Mouse (Mus musculus) MEL (cell line): ENCODE results near the gene Endou. TPM values are rescaled to one million over a fixed set of nuclear protein-coding genes. Genes with fewer than 3 reads are reported as not detected.
"Not testable (repeated sequence)": the region's sequence is repeated elsewhere in the genome, so short reads cannot be mapped to it uniquely, and the experiment has no call there.

Experiments used
- DNase-seq: peaks from one replicate; pipeline ENCODE4 v3.0.0; 2011; ENCODE audit warnings: low read depth, low spot score
- H3K27ac ChIP-seq: 2 replicates; pipeline ENCODE4 v1.5.1; 2012; ENCODE audit warnings: low read depth, mild to moderate bottlenecking, control low read depth, low read length, moderate library complexity; ENCODE audit not compliant: control insufficient read depth
- H3K27me3 ChIP-seq, 2 experiments: fragments of 150-350 bp in 1 of 2; sonication (generic) in 1 of 2; 2 replicates each; pipeline ENCODE4 v1.6.1; 2012; ENCODE audit warnings: low read length in 2 of 2, mild to moderate bottlenecking in 2 of 2, improper control_type of control experiment in 1 of 2, moderate library complexity in 1 of 2; ENCODE audit not compliant: insufficient read depth in 2 of 2, control insufficient read depth in 1 of 2
- H3K36me3 ChIP-seq, 2 experiments: 2 replicates each; pipeline ENCODE4 v1.6.1; 2012 to 2014; ENCODE audit warnings: low read length in 2 of 2, improper control_type of control experiment in 1 of 2, inconsistent platforms in 1 of 2, mild to moderate bottlenecking in 1 of 2; ENCODE audit not compliant: insufficient read depth in 2 of 2, control insufficient read depth in 1 of 2
- H3K4me1 ChIP-seq, 2 experiments: fragments of 150-350 bp in 1 of 2; sonication (generic) in 1 of 2; 2 replicates each; pipeline ENCODE4 v1.6.1; 2012; ENCODE audit warnings: low read length in 2 of 2, improper control_type of control experiment in 1 of 2, mild to moderate bottlenecking in 1 of 2; ENCODE audit not compliant: insufficient read depth in 2 of 2, control insufficient read depth in 1 of 2
- H3K4me3 ChIP-seq, 2 experiments: fragments of 150-350 bp in 1 of 2; sonication (generic) in 1 of 2; 2 replicates each; pipeline ENCODE4 v1.5.1; 2012; ENCODE audit warnings: low read depth in 2 of 2, low read length in 2 of 2, mild to moderate bottlenecking in 2 of 2, moderate library complexity in 2 of 2, control low read depth in 1 of 2, improper control_type of control experiment in 1 of 2; ENCODE audit not compliant: control insufficient read depth in 1 of 2, insufficient read depth in 1 of 2
- H3K79me2 ChIP-seq: 2 replicates; pipeline ENCODE4 v1.6.1; 2012; ENCODE audit warnings: mild to moderate bottlenecking, low read length, moderate library complexity; ENCODE audit not compliant: control insufficient read depth, poor library complexity, insufficient read depth
- H3K9ac ChIP-seq: 2 replicates; pipeline ENCODE4 v1.6.1; 2012; ENCODE audit warnings: low read depth, mild to moderate bottlenecking, control low read depth, low read length, moderate library complexity; ENCODE audit not compliant: control insufficient read depth, poor library complexity, severe bottlenecking
- H3K9me3 ChIP-seq: fragments of 150-350 bp; sonication (generic); replicated peaks from 2 replicates; pipeline ENCODE4 v1.6.1; 2012; ENCODE audit warnings: mild to moderate bottlenecking, low read length, improper control_type of control experiment, moderate library complexity; ENCODE audit not compliant: insufficient read depth
- CHD1 ChIP-seq: IDR thresholded peaks from 2 replicates; pipeline ENCODE4 v1.6.1; 2012; ENCODE audit warnings: low read depth, mild to moderate bottlenecking, inconsistent platforms, low read length, improper control_type of control experiment
- CHD2 ChIP-seq: IDR thresholded peaks from 2 replicates; pipeline ENCODE4 v1.6.1; 2011; ENCODE audit warnings: low read length, improper control_type of control experiment
- E2F4 ChIP-seq: IDR thresholded peaks from 2 replicates; pipeline ENCODE4 v1.6.1; 2011; ENCODE audit warnings: low read depth, low read length, improper control_type of control experiment, borderline replicate concordance
- ELF1 ChIP-seq: IDR thresholded peaks from 2 replicates; pipeline ENCODE4 v1.6.1; 2014; ENCODE audit warnings: low read depth, mild to moderate bottlenecking, inconsistent platforms, low read length, improper control_type of control experiment, moderate library complexity
- GATA1 ChIP-seq: IDR thresholded peaks from 2 replicates; pipeline ENCODE4 v1.6.1; 2011; ENCODE audit warnings: low read depth, low read length, improper control_type of control experiment
- HCFC1 ChIP-seq: IDR thresholded peaks from 2 replicates; pipeline ENCODE4 v1.6.1; 2012; ENCODE audit warnings: low read depth, mild to moderate bottlenecking, inconsistent platforms, low read length, improper control_type of control experiment, moderate library complexity
- JUND ChIP-seq: IDR thresholded peaks from 2 replicates; pipeline ENCODE4 v1.6.1; 2011; ENCODE audit warnings: low read depth, mild to moderate bottlenecking, improper control_type of control experiment, low read length
- MAFK ChIP-seq: IDR thresholded peaks from 2 replicates; pipeline ENCODE4 v1.6.1; 2011; ENCODE audit warnings: low read depth, mild to moderate bottlenecking, low read length, improper control_type of control experiment, borderline replicate concordance
- MAX ChIP-seq: IDR thresholded peaks from 2 replicates; pipeline ENCODE4 v1.6.1; 2011; ENCODE audit warnings: low read length, improper control_type of control experiment
- MAZ ChIP-seq: IDR thresholded peaks from 2 replicates; pipeline ENCODE4 v1.6.1; 2012; ENCODE audit warnings: low read depth, mild to moderate bottlenecking, inconsistent platforms, low read length, improper control_type of control experiment
- MEF2A ChIP-seq: IDR thresholded peaks from 2 replicates; pipeline ENCODE4 v1.6.1; 2014; ENCODE audit warnings: low read depth, mild to moderate bottlenecking, inconsistent platforms, low read length, improper control_type of control experiment; ENCODE audit not compliant: poor library complexity, insufficient replicate concordance, severe bottlenecking; ENCODE audit errors: extremely low read depth
- MXI1 ChIP-seq: IDR thresholded peaks from 2 replicates; pipeline ENCODE4 v1.6.1; 2011; ENCODE audit warnings: mild to moderate bottlenecking, low read depth, low read length, improper control_type of control experiment
- MYB ChIP-seq: IDR thresholded peaks from 2 replicates; pipeline ENCODE4 v1.6.1; 2011; ENCODE audit warnings: mild to moderate bottlenecking, low read depth, low read length, improper control_type of control experiment
- MYC ChIP-seq: IDR thresholded peaks from 2 replicates; pipeline ENCODE4 v1.6.1; 2011; ENCODE audit warnings: low read depth, mild to moderate bottlenecking, low read length, improper control_type of control experiment, moderate library complexity
- NELFE ChIP-seq: IDR thresholded peaks from 2 replicates; pipeline ENCODE4 v1.6.1; 2011; ENCODE audit warnings: low read depth, low read length, improper control_type of control experiment
- POLR2A ChIP-seq, 2 experiments: IDR thresholded peaks; 2 replicates each; pipeline ENCODE4 v1.6.1; 2011 to 2012; ENCODE audit warnings: low read length in 2 of 2, mild to moderate bottlenecking in 2 of 2, control low read depth in 1 of 2, improper control_type of control experiment in 1 of 2, low read depth in 1 of 2, moderate library complexity in 1 of 2; ENCODE audit not compliant: control insufficient read depth in 1 of 2, insufficient read depth in 1 of 2, poor library complexity in 1 of 2
- POLR2AphosphoS2 ChIP-seq: IDR thresholded peaks from 2 replicates; pipeline ENCODE4 v1.6.1; 2011; ENCODE audit warnings: low read length, improper control_type of control experiment
- POLR2AphosphoS5 ChIP-seq: IDR thresholded peaks from 2 replicates; pipeline ENCODE4 v1.6.1; 2012; ENCODE audit warnings: low read depth, borderline replicate concordance, mild to moderate bottlenecking, inconsistent platforms, low read length, moderate library complexity, mixed read lengths
- RCOR1 ChIP-seq: IDR thresholded peaks from 2 replicates; pipeline ENCODE4 v1.6.1; 2012; ENCODE audit warnings: low read depth, mild to moderate bottlenecking, inconsistent platforms, low read length, improper control_type of control experiment
- SMC3 ChIP-seq: IDR thresholded peaks from 2 replicates; pipeline ENCODE4 v1.6.1; 2011; ENCODE audit warnings: low read depth, low read length, improper control_type of control experiment
- TBP ChIP-seq: IDR thresholded peaks from 2 replicates; pipeline ENCODE4 v1.8.0; 2011; ENCODE audit warnings: low read depth, low read length, improper control_type of control experiment
- TCF12 ChIP-seq: IDR thresholded peaks from 2 replicates; pipeline ENCODE4 v1.6.1; 2014; ENCODE audit warnings: low read depth, mild to moderate bottlenecking, inconsistent platforms, low read length, improper control_type of control experiment, moderate library complexity
- USF2 ChIP-seq, 2 experiments: IDR thresholded peaks; 2 replicates each; pipeline ENCODE4 v1.6.1; 2011 to 2012; ENCODE audit warnings: improper control_type of control experiment in 2 of 2, low read length in 2 of 2, borderline replicate concordance in 1 of 2, inconsistent platforms in 1 of 2, low read depth in 1 of 2, mild to moderate bottlenecking in 1 of 2; ENCODE audit not compliant: insufficient read depth in 1 of 2
- ZC3H11A ChIP-seq: IDR thresholded peaks from 2 replicates; pipeline ENCODE4 v1.6.1; 2012; ENCODE audit warnings: low read depth, mild to moderate bottlenecking, inconsistent platforms, low read length, improper control_type of control experiment
- ZKSCAN1 ChIP-seq: IDR thresholded peaks from 2 replicates; pipeline ENCODE4 v1.6.1; 2012; ENCODE audit warnings: low read depth, mild to moderate bottlenecking, inconsistent platforms, low read length, improper control_type of control experiment, moderate library complexity
- ZMIZ1 ChIP-seq: IDR thresholded peaks from 2 replicates; pipeline ENCODE4 v1.6.1; 2012; ENCODE audit warnings: low read depth, mild to moderate bottlenecking, inconsistent platforms, low read length, improper control_type of control experiment, moderate library complexity
- ZNF384 ChIP-seq: IDR thresholded peaks from 2 replicates; pipeline ENCODE4 v1.6.1; 2012; ENCODE audit warnings: low read depth, mild to moderate bottlenecking, inconsistent platforms, low read length, improper control_type of control experiment
- polyA plus RNA-seq, 2 experiments: library from polyadenylated mRNA; stranded (reverse) in 1 of 2; unstranded in 1 of 2; fragments of >175 nt in 1 of 2; fragments of >200 nt in 1 of 2; gene quantifications; 2 replicates each; pipeline versions ENCODE4 v1.2.1 to v1.2.4; 2012; ENCODE audit warnings: low replicate concordance in 2 of 2, low read depth in 1 of 2; ENCODE audit not compliant: insufficient read length in 2 of 2, insufficient read depth in 1 of 2, missing spikeins in 1 of 2
- total RNA-seq: library from RNA; depleted of rRNA; stranded (reverse); fragments of 300-350 nt; gene quantifications from 2 replicates; pipeline ENCODE4 v1.2.3, GENCODE M21; 2012

Endou gene
- total and polyA plus RNA-seq, 3 experiments = 0.08 to 0.10 TPM; not detected in 1

DNA sequence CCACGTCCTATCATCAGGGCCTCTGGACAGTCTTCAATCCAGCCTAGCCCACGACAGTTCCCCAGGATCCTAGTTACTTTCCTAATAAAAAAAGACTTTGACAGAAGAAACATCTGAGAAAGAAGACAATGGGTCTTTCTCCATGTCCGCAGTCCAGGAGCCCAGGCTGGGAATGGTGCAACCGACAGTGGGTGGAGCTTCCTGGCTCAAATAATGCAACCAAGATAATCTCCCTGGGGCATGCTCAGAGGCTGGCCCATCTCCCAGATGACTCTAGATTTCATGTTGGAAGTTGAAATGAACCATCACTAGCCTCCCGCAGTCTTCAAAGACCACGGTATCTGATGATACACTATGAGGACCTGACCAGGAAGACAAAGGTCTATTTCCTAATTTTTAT lies 60.6 kb downstream of the Endou start (continued):
- no peak for TF ChIP-seq ZKSCAN1
- TF ChIP-seq RCOR1 = no peak; the same call in 1 of the 2 replicates
- TF ChIP-seq JUND = no peak
- TF ChIP-seq POLR2A (IDR thresholded peaks at IDR 0.05; ENCODE audit: control insufficient read depth in 1 of 2, insufficient read depth in 1 of 2, low read depth in 1 of 2, low read length in 2 of 2, poor library complexity in 1 of 2) = no peak
- TF ChIP-seq USF2 (IDR thresholded peaks at IDR 0.05; ENCODE audit: borderline replicate concordance in 1 of 2, insufficient read depth in 1 of 2, low read depth in 1 of 2, low read length in 2 of 2) = no peak
- TF ChIP-seq MXI1 = peak; percentile 18; the same call in 1 of the 2 replicates
- peak; percentile 38; the same call in 1 of the 2 replicates for TF ChIP-seq MEF2A
- TF ChIP-seq SMC3 = no peak
- TF ChIP-seq ZNF384 = no peak
- no peak for TF ChIP-seq MAZ
- no peak for TF ChIP-seq POLR2AphosphoS5
- no peak for TF ChIP-seq CHD1
- TF ChIP-seq MAFK = no peak
- TF ChIP-seq NELFE = no peak
- TF ChIP-seq ZMIZ1 = no peak
- TF ChIP-seq MAX = peak; percentile 36; the same call in 1 of the 2 replicates
- no peak for TF ChIP-seq GATA1
- no peak for TF ChIP-seq ZC3H11A
- no peak for TF ChIP-seq POLR2AphosphoS2
- TF ChIP-seq MYB = peak; percentile 7; the same call in 1 of the 2 replicates
- peak; percentile 63; the same call in 1 of the 2 replicates for TF ChIP-seq TCF12
- no peak for TF ChIP-seq MYC
- TF ChIP-seq CHD2 = no peak
- TF ChIP-seq ELF1 = no peak; the same call in 1 of the 2 replicates

DNA sequence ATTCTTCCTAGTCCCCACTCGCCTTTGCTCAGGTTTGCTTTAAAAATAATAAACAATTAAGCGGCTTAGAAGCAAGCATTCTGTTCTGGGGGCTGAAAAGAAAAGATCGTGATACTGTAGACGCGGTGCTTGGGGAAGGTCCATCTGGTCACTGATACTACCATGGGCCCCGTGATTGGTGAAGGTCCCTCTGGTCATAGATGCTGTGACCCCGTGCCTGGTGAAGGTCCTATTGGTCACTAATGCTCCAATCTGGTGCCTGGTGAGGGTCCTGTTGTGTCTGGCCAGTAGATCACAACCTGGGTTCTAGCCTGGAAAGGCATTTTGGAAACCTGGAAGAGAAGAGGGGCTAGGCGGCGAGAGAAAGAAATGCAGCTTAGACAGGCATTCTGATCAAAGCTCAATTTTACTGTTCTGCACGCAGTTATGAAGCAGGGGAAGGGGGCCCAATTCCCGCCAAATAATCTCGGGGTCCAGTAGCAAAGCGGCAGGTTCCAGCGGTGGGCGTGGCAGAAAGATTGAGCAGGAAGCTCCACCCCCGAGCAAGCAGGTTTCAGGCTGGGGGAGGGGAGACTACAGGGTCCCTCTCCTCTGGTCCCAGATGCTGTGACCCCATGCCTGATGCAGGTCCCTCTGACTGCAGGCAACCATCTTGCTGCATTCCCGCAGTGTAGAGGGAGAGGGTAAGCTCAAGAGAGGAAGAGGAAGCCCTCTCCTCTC lies 62.8 kb downstream of the Endou start:
- peak overlapping the region; percentile 66 for H3K27ac ChIP-seq

More for the DNA sequence above, 62.8 kb downstream of the Endou start:
- not testable (repeated sequence) for H3K27me3 ChIP-seq
- peak overlapping the region; percentile 66 for H3K9ac ChIP-seq
- peak; percentile 81 for DNase-seq
- TF ChIP-seq POLR2A (IDR thresholded peaks at IDR 0.05; ENCODE audit: control insufficient read depth in 1 of 2, insufficient read depth in 1 of 2, low read depth in 1 of 2, low read length in 2 of 2, poor library complexity in 1 of 2) (peak in 1 of 2 experiments; percentile 54; a peak in 1 of 4 replicates), E2F4 (peak; percentile 67; the same call in 1 of the 2 replicates), MAZ (peak; percentile 37; the same call in 1 of the 2 replicates), TBP (peak; percentile 59; the same call in 1 of the 2 replicates), HCFC1 (0 out of 2 replicates have a peak, but pooled peaks have one; percentile 4), NELFE (peak; percentile 34; the same call in 1 of the 2 replicates)
- TF ChIP-seq, all 39 proteins: peak for 6; not testable (repeated sequence) for 33
- not testable (repeated sequence) for H3K9me3 ChIP-seq, H3K79me2 ChIP-seq
- H3K4me3 ChIP-seq = peak overlapping the region; percentile 53 to 67
- peaks cover 12 to 24% of the 10 kb centered on the region in 2 experiments; a peak in 3 of 4 replicates for H3K4me1 ChIP-seq
- peaks cover 0 to 21% of the 10 kb centered on the region in 2 experiments; a peak in 2 of 4 replicates for H3K36me3 ChIP-seq
